Mouse (Mus musculus): ENCODE measurements around the gene Shroom4.

- no peak for TF ChIP-seq POLR2AphosphoS5 (IDR thresholded peaks at IDR 0.05; ENCODE audit: insufficient replicate concordance, low read depth, low read length)
- no peak for TF ChIP-seq CTCF (IDR thresholded peaks at IDR 0.05; ENCODE audit: low read depth, low read length)
Observed at GRCm38 (mm10) chrX:6393861-6394260, 5.8 kb upstream of the Shroom4 start.

All from G1E (cell line).